Mouse (Mus musculus): ENCODE measurements at regions not wholly inside any gene's neighbourhood (a gene's known extent, or its start where the extent isn't known, plus 50 kb on each side); places are given as distances from the start of the nearest gene placed in this dataset.
A peak's percentile ranks its signal among the peaks of the same experiment; 100 is the strongest.

DNA sequence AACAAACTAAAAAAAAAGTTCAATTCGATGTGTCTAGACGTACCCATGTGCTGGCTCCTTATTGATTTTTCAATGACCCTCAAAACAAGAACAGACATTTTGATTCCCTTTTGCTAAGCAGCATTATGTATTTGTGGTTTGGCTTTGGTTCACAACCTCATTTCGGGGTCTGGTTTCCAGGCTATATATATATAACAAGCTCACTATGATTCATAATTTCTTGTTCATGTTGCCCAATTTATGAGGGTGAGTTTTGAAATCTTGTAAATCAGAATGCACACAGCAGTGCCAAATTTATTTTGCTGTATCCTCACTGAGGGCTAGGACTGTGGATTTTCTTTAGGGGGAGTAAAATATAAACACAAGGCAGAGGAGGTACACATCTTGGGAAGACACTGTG, 177.0 kb downstream of the Calcrl start:
- no peaks in the 10 kb centered on the region for H3K27me3 ChIP-seq (replicated peaks; ENCODE audit: control insufficient read depth, insufficient read depth, low read length)
- H3K9ac ChIP-seq (ENCODE audit: low read depth, low read length): no peak overlapping the region
- no peaks in the 10 kb centered on the region for H3K4me1 ChIP-seq (ENCODE audit: control insufficient read depth, insufficient read depth, low read depth, low read length)
- no peak overlapping the region for H3K4me2 ChIP-seq (ENCODE audit: low read length)
- H3K4me3 ChIP-seq (ENCODE audit: low read length): no peak overlapping the region
- no peaks in the 10 kb centered on the region for H3K36me3 ChIP-seq (ENCODE audit: control insufficient read depth, insufficient read depth, low read length)
- WGBS: 90% methylated on average over 3 of the region's 3 CpGs
- no peak overlapping the region for H3K27ac ChIP-seq (ENCODE audit: low read depth, low read length)
- ATAC-seq: no peak
- no peaks in the 10 kb centered on the region for H3K9me3 ChIP-seq (ENCODE audit: control insufficient read depth, low read length)

- no peaks in the 10 kb centered on the region for H3K4me1 ChIP-seq (ENCODE audit: control insufficient read depth, insufficient read depth, low read depth, low read length)
- WGBS: 60% methylated on average over 3 of the region's 3 CpGs
- no peak overlapping the region for H3K9ac ChIP-seq (ENCODE audit: low read depth, low read length)
- H3K4me2 ChIP-seq (ENCODE audit: low read length): no peak overlapping the region
- ATAC-seq: no peak
- no peaks in the 10 kb centered on the region for H3K36me3 ChIP-seq (ENCODE audit: control insufficient read depth, insufficient read depth, low read length)
- no peak overlapping the region for H3K4me3 ChIP-seq (ENCODE audit: low read length)
- H3K27me3 ChIP-seq (replicated peaks; ENCODE audit: control insufficient read depth, insufficient read depth, low read length): no peaks in the 10 kb centered on the region
- no peak overlapping the region for H3K27ac ChIP-seq (ENCODE audit: low read depth, low read length)
- H3K9me3 ChIP-seq (ENCODE audit: control insufficient read depth, low read length): no peaks in the 10 kb centered on the region
Measured at GRCm38 (mm10) chr2:84249871-84250270, 175.3 kb downstream of the Calcrl start.

- Histone ChIP-seq H3K4me3 (ENCODE audit: low read length) (no peak overlapping the region), H3K27ac (ENCODE audit: low read depth, low read length) (no peak overlapping the region), H3K36me3 (ENCODE audit: control insufficient read depth, insufficient read depth, low read length) (no peaks in the 10 kb centered on the region), H3K9ac (ENCODE audit: low read depth, low read length) (no peak overlapping the region), H3K4me1 (ENCODE audit: control insufficient read depth, insufficient read depth, low read depth, low read length) (no peaks in the 10 kb centered on the region), H3K27me3 (replicated peaks; ENCODE audit: control insufficient read depth, insufficient read depth, low read length) (no peaks in the 10 kb centered on the region), H3K4me2 (ENCODE audit: low read length) (no peak overlapping the region), H3K9me3 (ENCODE audit: control insufficient read depth, low read length) (no peaks in the 10 kb centered on the region)
- WGBS: 88% methylated on average over 1 of the region's 1 CpGs
- no peak for ATAC-seq
Measured at GRCm38 (mm10) chr2:84252076-84252475, 173.1 kb downstream of the Calcrl start.

- no peak overlapping the region for H3K27ac ChIP-seq (ENCODE audit: low read depth, low read length)
- 89% methylated on average over 2 of the region's 2 CpGs for WGBS
- no peaks in the 10 kb centered on the region for H3K36me3 ChIP-seq (ENCODE audit: control insufficient read depth, insufficient read depth, low read length)
- no peaks in the 10 kb centered on the region for H3K27me3 ChIP-seq (replicated peaks; ENCODE audit: control insufficient read depth, insufficient read depth, low read length)
- no peaks in the 10 kb centered on the region for H3K4me1 ChIP-seq (ENCODE audit: control insufficient read depth, insufficient read depth, low read depth, low read length)
- ATAC-seq: no peak
- no peak overlapping the region for H3K9ac ChIP-seq (ENCODE audit: low read depth, low read length)
- H3K9me3 ChIP-seq (ENCODE audit: control insufficient read depth, low read length): no peaks in the 10 kb centered on the region
- no peak overlapping the region for H3K4me3 ChIP-seq (ENCODE audit: low read length)
- H3K4me2 ChIP-seq (ENCODE audit: low read length): no peak overlapping the region
Measured at GRCm38 (mm10) chr2:84258339-84259006, 166.7 kb downstream of the Calcrl start.

DNA sequence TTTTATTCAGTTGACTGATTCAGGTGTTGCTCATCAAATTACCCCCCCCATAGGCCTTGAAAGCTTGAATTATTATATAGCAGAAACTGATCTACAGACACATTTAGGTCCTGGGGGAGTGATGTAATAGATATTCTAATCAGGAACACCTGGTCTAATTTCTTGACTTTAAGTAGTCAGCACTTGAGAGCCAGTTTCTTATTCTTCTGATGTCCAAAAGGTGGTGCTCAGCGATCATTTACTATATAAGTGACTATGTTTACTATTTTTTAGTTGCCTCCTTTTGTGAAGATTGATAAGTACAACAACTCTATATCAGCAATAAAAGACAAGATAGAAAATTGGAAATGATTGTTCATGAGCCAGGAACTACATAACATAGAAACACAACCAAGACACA, 166.0 kb downstream of the Calcrl start:
- no peaks in the 10 kb centered on the region for H3K4me1 ChIP-seq (ENCODE audit: control insufficient read depth, insufficient read depth, low read depth, low read length)
- H3K27me3 ChIP-seq (replicated peaks; ENCODE audit: control insufficient read depth, insufficient read depth, low read length): no peaks in the 10 kb centered on the region
- ATAC-seq: no peak; the same call in 1 of the 2 replicates
- H3K4me3 ChIP-seq (ENCODE audit: low read length): no peak overlapping the region
- H3K9me3 ChIP-seq (ENCODE audit: control insufficient read depth, low read length): no peaks in the 10 kb centered on the region
- no peak overlapping the region for H3K27ac ChIP-seq (ENCODE audit: low read depth, low read length)
- 84% methylated on average over 1 of the region's 1 CpGs for WGBS
- H3K4me2 ChIP-seq (ENCODE audit: low read length): no peak overlapping the region
- no peaks in the 10 kb centered on the region for H3K36me3 ChIP-seq (ENCODE audit: control insufficient read depth, insufficient read depth, low read length)
- H3K9ac ChIP-seq (ENCODE audit: low read depth, low read length): no peak overlapping the region

- H3K9me3 ChIP-seq (ENCODE audit: control insufficient read depth, low read length): no peaks in the 10 kb centered on the region
- no peak; the same call in 1 of the 2 replicates for ATAC-seq
- H3K27ac ChIP-seq (ENCODE audit: low read depth, low read length): no peak overlapping the region
- H3K9ac ChIP-seq (ENCODE audit: low read depth, low read length): no peak overlapping the region
- no peaks in the 10 kb centered on the region for H3K27me3 ChIP-seq (replicated peaks; ENCODE audit: control insufficient read depth, insufficient read depth, low read length)
- no peaks in the 10 kb centered on the region for H3K36me3 ChIP-seq (ENCODE audit: control insufficient read depth, insufficient read depth, low read length)
- H3K4me1 ChIP-seq (ENCODE audit: control insufficient read depth, insufficient read depth, low read depth, low read length): no peaks in the 10 kb centered on the region
- 55% methylated on average over 4 of the region's 4 CpGs for WGBS
- no peak overlapping the region for H3K4me3 ChIP-seq (ENCODE audit: low read length)
- H3K4me2 ChIP-seq (ENCODE audit: low read length): no peak overlapping the region
Measured at GRCm38 (mm10) chr2:84260701-84261100, 164.5 kb downstream of the Calcrl start.

DNA sequence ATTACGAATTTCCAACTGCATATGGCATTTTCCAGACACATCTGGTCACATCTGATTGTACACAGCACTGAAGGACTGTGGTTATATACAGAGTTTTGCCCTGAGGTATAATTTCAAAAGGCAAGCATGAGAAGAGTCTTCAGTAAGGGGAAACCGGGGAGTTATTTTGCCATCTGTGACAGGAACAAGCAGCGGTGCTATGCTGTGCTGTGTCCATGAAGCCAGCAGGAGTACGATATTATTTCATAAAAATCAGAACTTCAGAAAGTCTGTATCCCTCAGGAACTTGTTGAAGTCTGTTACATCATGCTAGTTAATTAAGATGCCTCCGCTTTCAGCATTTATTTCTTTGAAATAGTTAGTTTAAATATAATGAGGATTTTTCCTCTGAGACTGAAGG, 163.7 kb downstream of the Calcrl start:
- H3K9me3 ChIP-seq (ENCODE audit: control insufficient read depth, low read length): no peaks in the 10 kb centered on the region
- H3K4me2 ChIP-seq (ENCODE audit: low read length): no peak overlapping the region
- no peaks in the 10 kb centered on the region for H3K4me1 ChIP-seq (ENCODE audit: control insufficient read depth, insufficient read depth, low read depth, low read length)
- no peaks in the 10 kb centered on the region for H3K36me3 ChIP-seq (ENCODE audit: control insufficient read depth, insufficient read depth, low read length)
- 0 out of 2 replicates have a peak, but pooled peaks have one; percentile 40 for ATAC-seq
- no peaks in the 10 kb centered on the region for H3K27me3 ChIP-seq (replicated peaks; ENCODE audit: control insufficient read depth, insufficient read depth, low read length)
- 76% methylated on average over 5 of the region's 5 CpGs for WGBS
- H3K4me3 ChIP-seq (ENCODE audit: low read length): no peak overlapping the region
- H3K27ac ChIP-seq (ENCODE audit: low read depth, low read length): no peak overlapping the region
- no peak overlapping the region for H3K9ac ChIP-seq (ENCODE audit: low read depth, low read length)

DNA sequence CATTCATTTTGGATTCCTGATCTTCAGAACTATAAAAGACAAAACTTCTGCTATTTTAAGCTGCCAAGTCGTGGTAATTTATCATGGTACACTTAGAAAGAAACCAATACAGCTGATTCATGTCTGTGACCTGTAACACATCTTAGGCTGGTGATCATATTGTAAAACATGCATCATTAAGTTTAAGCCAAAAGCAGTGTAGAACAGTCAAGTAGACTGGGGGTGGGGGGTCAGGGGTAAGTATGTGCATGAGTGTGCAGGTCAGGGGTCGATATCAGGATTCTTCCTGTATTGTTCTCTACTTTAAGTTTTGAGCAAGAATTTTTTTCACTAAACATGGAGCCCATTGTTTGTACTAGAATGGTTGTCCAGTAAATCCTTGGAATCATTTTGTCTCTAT, 160.7 kb downstream of the Calcrl start:
- Histone ChIP-seq H3K36me3 (ENCODE audit: control insufficient read depth, insufficient read depth, low read length) (no peaks in the 10 kb centered on the region), H3K4me2 (ENCODE audit: low read length) (no peak overlapping the region)
- WGBS: 52% methylated on average over 2 of the region's 2 CpGs

GRCm38 (mm10) chr2:84265002-84265401, 160.2 kb downstream of the Calcrl start:
- Histone ChIP-seq H3K4me2 (ENCODE audit: low read length) (no peak overlapping the region), H3K27ac (ENCODE audit: low read depth, low read length) (no peak overlapping the region), H3K4me3 (ENCODE audit: low read length) (no peak overlapping the region), H3K9me3 (ENCODE audit: control insufficient read depth, low read length) (no peaks in the 10 kb centered on the region), H3K4me1 (ENCODE audit: control insufficient read depth, insufficient read depth, low read depth, low read length) (no peaks in the 10 kb centered on the region), H3K27me3 (replicated peaks; ENCODE audit: control insufficient read depth, insufficient read depth, low read length) (no peaks in the 10 kb centered on the region), H3K9ac (ENCODE audit: low read depth, low read length) (no peak overlapping the region), H3K36me3 (ENCODE audit: control insufficient read depth, insufficient read depth, low read length) (no peaks in the 10 kb centered on the region)
- no peak for ATAC-seq

More for the DNA sequence above, 160.7 kb downstream of the Calcrl start:
- H3K9me3 ChIP-seq (ENCODE audit: control insufficient read depth, low read length): no peaks in the 10 kb centered on the region
- no peak for ATAC-seq
- H3K27ac ChIP-seq (ENCODE audit: low read depth, low read length): no peak overlapping the region
- no peak overlapping the region for H3K4me3 ChIP-seq (ENCODE audit: low read length)
- no peaks in the 10 kb centered on the region for H3K27me3 ChIP-seq (replicated peaks; ENCODE audit: control insufficient read depth, insufficient read depth, low read length)
- H3K9ac ChIP-seq (ENCODE audit: low read depth, low read length): no peak overlapping the region
- no peaks in the 10 kb centered on the region for H3K4me1 ChIP-seq (ENCODE audit: control insufficient read depth, insufficient read depth, low read depth, low read length)

GRCm38 (mm10) chr2:84266158-84266557, 159.1 kb downstream of the Calcrl start:
- Histone ChIP-seq H3K4me1 (ENCODE audit: control insufficient read depth, insufficient read depth, low read depth, low read length) (no peaks in the 10 kb centered on the region), H3K9ac (ENCODE audit: low read depth, low read length) (no peak overlapping the region), H3K4me3 (ENCODE audit: low read length) (no peak overlapping the region), H3K4me2 (ENCODE audit: low read length) (no peak overlapping the region), H3K9me3 (ENCODE audit: control insufficient read depth, low read length) (no peaks in the 10 kb centered on the region), H3K27me3 (replicated peaks; ENCODE audit: control insufficient read depth, insufficient read depth, low read length) (no peaks in the 10 kb centered on the region), H3K27ac (ENCODE audit: low read depth, low read length) (no peak overlapping the region), H3K36me3 (ENCODE audit: control insufficient read depth, insufficient read depth, low read length) (no peaks in the 10 kb centered on the region)
- ATAC-seq: no peak
- 41% methylated on average over 4 of the region's 4 CpGs for WGBS

Measured in hindbrain, embryonic 16.5 days (tissue).